8 mouse cellular contexts compared by ENCODE assay signal in genomic region chr6:119543803-119544517, GRCm38 (mm10). TPM values are rescaled to one million over a fixed set of nuclear protein-coding genes. Genes with fewer than 3 reads are reported as not detected.
A peak's percentile ranks its signal among the peaks of the same experiment; 100 is the strongest.
DNase-seq lines count a peak whose midpoint lies in the region; ATAC-seq and TF ChIP-seq lines count a peak whose summit lies in the region.

Gene Wnt5b, minus strand, starts transcription at chr6:119544347.

- H3K4me3 ChIP-seq in heart, embryonic 10.5 days: peak within 1 kb of the TSS; percentile 84
- H3K4me3 ChIP-seq in embryonic facial prominence, embryonic 14.5 days (ENCODE audit: low read depth, low read length): peak within 1 kb of the TSS; percentile 78
- H3K4me3 ChIP-seq in intestine, embryonic 14.5 days (ENCODE audit: low read depth, low read length): peak within 1 kb of the TSS; percentile 63
- peak within 1 kb of the TSS; percentile 79 for H3K4me3 ChIP-seq in midbrain, embryonic 12.5 days

- no peaks in the 10 kb centered on the region for H3K9me3 ChIP-seq in heart, embryonic 10.5 days
- H3K9me3 ChIP-seq in embryonic facial prominence, embryonic 14.5 days (ENCODE audit: control insufficient read depth, low read length): no peaks in the 10 kb centered on the region
- H3K9me3 ChIP-seq in intestine, embryonic 14.5 days (ENCODE audit: control insufficient read depth, low read length): no peaks in the 10 kb centered on the region
- H3K9me3 ChIP-seq in midbrain, embryonic 12.5 days: no peaks in the 10 kb centered on the region; the same call in 1 of the 2 replicates

- H3K4me1 ChIP-seq in heart, embryonic 10.5 days: peaks cover 21% of the 10 kb centered on the region
- H3K4me1 ChIP-seq in embryonic facial prominence, embryonic 14.5 days (ENCODE audit: control insufficient read depth, insufficient read depth, low read length): 0 out of 2 replicates have a peak, but pooled peaks cover 8% of the 10 kb centered on the region
- peaks cover 13% of the 10 kb centered on the region; the same call in 1 of the 2 replicates for H3K4me1 ChIP-seq in intestine, embryonic 14.5 days (replicated peaks; ENCODE audit: control insufficient read depth, insufficient read depth, low read length)
- H3K4me1 ChIP-seq in midbrain, embryonic 12.5 days: peaks cover 13% of the 10 kb centered on the region

- peak; percentile 45 for ATAC-seq in Patski
- ATAC-seq in embryonic facial prominence, embryonic 14.5 days (ENCODE audit: low read depth): peak; percentile 79
- ATAC-seq in intestine, embryonic 14.5 days (replicated peaks; ENCODE audit: low FRiP score, low TSS enrichment, low read depth): peak; percentile 75
- ATAC-seq in midbrain, embryonic 12.5 days (ENCODE audit: low FRiP score, low read depth): peak; percentile 67

- TF ChIP-seq CTCF in Patski (IDR thresholded peaks at IDR 0.05): no peak

- H3K4me2 ChIP-seq in embryonic facial prominence, embryonic 14.5 days (ENCODE audit: low read depth, low read length): peak within 1 kb of the TSS; percentile 90
- H3K4me2 ChIP-seq in intestine, embryonic 14.5 days (ENCODE audit: low read length): peak within 1 kb of the TSS; percentile 78
- peak within 1 kb of the TSS; percentile 94 for H3K4me2 ChIP-seq in midbrain, embryonic 12.5 days (replicated peaks)

- POLR2A ChIA-PET in Patski (lab: Charles Lee): interaction anchor here (1.0 to 1.9 kb wide), 2 partner anchors 11 to 25 kb away, joined by 4 to 5 read pairs; no protein-coding TSS in a partner anchor

- DNase-seq in heart, embryonic 10.5 days (ENCODE audit: low spot score): no peak
- no peak for DNase-seq in heart, adult 11 months
- no peak for DNase-seq in Patski (ENCODE audit: low read depth, low spot score)
- no peak for DNase-seq in embryonic facial prominence, embryonic 14.5 days (ENCODE audit: low spot score)
- DNase-seq in intestine, embryonic 14.5 days (ENCODE audit: low spot score): peak; percentile 69
- peak; percentile 71 for DNase-seq in thymus, postnatal 4 days
- no peak for DNase-seq in right cerebral cortex, postnatal 10 days (ENCODE audit: low spot score in 2 of 2)

- under 1% methylated on average over 107 of the region's 120 CpGs for WGBS in heart, embryonic 10.5 days
- 0% methylated on average over 29 of the region's 120 CpGs for WGBS in embryonic facial prominence, embryonic 14.5 days
- under 1% methylated on average over 103 of the region's 120 CpGs for WGBS in intestine, embryonic 14.5 days
- under 1% methylated on average over 97 of the region's 120 CpGs for WGBS in midbrain, embryonic 12.5 days

- H3K36me3 ChIP-seq in heart, embryonic 10.5 days: no peaks in the 10 kb centered on the region
- no peaks in the 10 kb centered on the region for H3K36me3 ChIP-seq in embryonic facial prominence, embryonic 14.5 days (ENCODE audit: control insufficient read depth, insufficient read depth, low read length)
- no peaks in the 10 kb centered on the region for H3K36me3 ChIP-seq in intestine, embryonic 14.5 days (ENCODE audit: control insufficient read depth, insufficient read depth, low read length)
- H3K36me3 ChIP-seq in midbrain, embryonic 12.5 days: no peaks in the 10 kb centered on the region

- in situ Hi-C loops in Patski (cut with MboI; ENCODE audit: low pct_unique_long_range_greater_than_20kb): no loop called here

- H3K27me3 ChIP-seq in heart, embryonic 10.5 days (ENCODE audit: insufficient read depth, poor library complexity, severe bottlenecking): peaks cover 43% of the 10 kb centered on the region
- no peaks in the 10 kb centered on the region for H3K27me3 ChIP-seq in Patski
- peaks cover 11% of the 10 kb centered on the region; the same call in 1 of the 2 replicates for H3K27me3 ChIP-seq in embryonic facial prominence, embryonic 14.5 days (replicated peaks; ENCODE audit: control insufficient read depth, insufficient read depth, low read length)
- peaks cover 11% of the 10 kb centered on the region; the same call in 1 of the 2 replicates for H3K27me3 ChIP-seq in intestine, embryonic 14.5 days (replicated peaks; ENCODE audit: control insufficient read depth, insufficient read depth, low read length)
- peaks cover 46% of the 10 kb centered on the region for H3K27me3 ChIP-seq in midbrain, embryonic 12.5 days

- peak within 1 kb of the TSS; percentile 77 for H3K9ac ChIP-seq in embryonic facial prominence, embryonic 14.5 days (ENCODE audit: low read depth, low read length)
- peak within 1 kb of the TSS; percentile 65 for H3K9ac ChIP-seq in intestine, embryonic 14.5 days (ENCODE audit: low read length)
- peak within 1 kb of the TSS; percentile 75 for H3K9ac ChIP-seq in midbrain, embryonic 12.5 days (replicated peaks)

- peak within 1 kb of the TSS; percentile 90 for H3K27ac ChIP-seq in heart, embryonic 10.5 days
- H3K27ac ChIP-seq in embryonic facial prominence, embryonic 14.5 days (replicated peaks; ENCODE audit: low read depth, low read length): no peak within 1 kb of the TSS
- H3K27ac ChIP-seq in intestine, embryonic 14.5 days (ENCODE audit: low read depth): no peak within 1 kb of the TSS; the same call in 1 of the 2 replicates
- H3K27ac ChIP-seq in midbrain, embryonic 12.5 days (replicated peaks): no peak within 1 kb of the TSS

- CTCF ChIA-PET in Patski (lab: Charles Lee): interaction anchor here (1.7 to 1.8 kb wide), 2 partner anchors 23 to 148 kb away, joined by 4 to 6 read pairs; no protein-coding TSS in a partner anchor

RNA-seq across cellular contexts. Expression of gene Wnt5b, which starts in this region (rescaled TPM):
- 6.7 and 8.0 TPM in 2 replicates for polyA plus RNA-seq in heart, embryonic 10.5 days (2016; fragmentation: Nextera tagmentation; extraction: Ambion mirVana)
- polyA plus RNA-seq in Patski (2021): 9.8 TPM
- polyA plus RNA-seq in embryonic facial prominence, embryonic 14.5 days (2014; fragmentation: Nextera tagmentation; extraction: Ambion mirVana): 11.4 and 12.6 TPM in 2 replicates
- 7.4 and 8.0 TPM in 2 replicates for polyA plus RNA-seq in intestine, embryonic 14.5 days (2014; fragmentation: Nextera tagmentation; extraction: Ambion mirVana)
- polyA plus RNA-seq in midbrain, embryonic 12.5 days (2016; fragmentation: Nextera tagmentation; extraction: Ambion mirVana): 10.4 and 10.6 TPM in 2 replicates

Comparison
In these comparisons a context has a peak if more than half of its experiments do, and no peak if none do; other contexts are left out.
1. DNase-seq: peak in intestine, embryonic 14.5 days (single experiment) and thymus, postnatal 4 days (single experiment); none in heart, embryonic 10.5 days (single experiment), heart, adult 11 months (single experiment), Patski (single experiment), embryonic facial prominence, embryonic 14.5 days (single experiment) and right cerebral cortex, postnatal 10 days (0 of 2).
2. Peak in every context shown above with its lines, with median percentiles within 50 percentile points of each other: H3K4me3 ChIP-seq, ATAC-seq, H3K4me2 ChIP-seq and H3K9ac ChIP-seq.